Mouse (Mus musculus) thymus, postnatal 0 days (tissue): ENCODE results near the gene Icam5. TPM values are rescaled to one million over a fixed set of nuclear protein-coding genes. Genes with fewer than 3 reads are reported as not detected.

ENCODE experiments used
- DNase-seq: peaks from one replicate; pipeline ENCODE4 v3.0.0-alpha.2; 2015; ENCODE audit warnings: low spot score
- polyA plus RNA-seq: library from polyadenylated mRNA; unstranded; fragments of >200 nt; fragmentation: Nextera tagmentation; extraction: Ambion mirVana; gene quantifications from 2 replicates; pipeline ENCODE4 v1.2.1, GENCODE M21; 2015

The Icam5 gene
- polyA plus RNA-seq, 1 experiment from 2014 or later, result 0.33 TPM

DNA sequence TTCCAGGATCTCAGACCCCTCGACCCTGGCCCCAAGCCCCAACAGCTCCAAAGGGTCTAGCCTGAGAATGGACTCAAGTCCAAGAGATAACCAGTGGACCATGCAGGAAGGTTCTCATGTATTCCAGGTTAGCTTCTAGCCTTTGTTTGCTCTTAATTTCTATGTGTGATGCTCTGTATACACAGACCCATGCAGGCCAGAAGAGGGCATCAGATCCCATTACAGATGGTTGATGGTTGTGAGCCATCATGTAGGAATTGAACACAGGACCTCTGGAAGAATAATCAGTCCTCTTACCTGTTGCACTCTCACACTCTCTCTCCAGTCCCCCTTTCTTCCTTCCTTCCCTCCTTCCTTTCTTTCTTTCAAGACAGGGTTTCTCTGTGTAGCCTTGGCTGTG, 19.5 kb upstream of the Icam5 start:
- DNase-seq, result no peak

DNA sequence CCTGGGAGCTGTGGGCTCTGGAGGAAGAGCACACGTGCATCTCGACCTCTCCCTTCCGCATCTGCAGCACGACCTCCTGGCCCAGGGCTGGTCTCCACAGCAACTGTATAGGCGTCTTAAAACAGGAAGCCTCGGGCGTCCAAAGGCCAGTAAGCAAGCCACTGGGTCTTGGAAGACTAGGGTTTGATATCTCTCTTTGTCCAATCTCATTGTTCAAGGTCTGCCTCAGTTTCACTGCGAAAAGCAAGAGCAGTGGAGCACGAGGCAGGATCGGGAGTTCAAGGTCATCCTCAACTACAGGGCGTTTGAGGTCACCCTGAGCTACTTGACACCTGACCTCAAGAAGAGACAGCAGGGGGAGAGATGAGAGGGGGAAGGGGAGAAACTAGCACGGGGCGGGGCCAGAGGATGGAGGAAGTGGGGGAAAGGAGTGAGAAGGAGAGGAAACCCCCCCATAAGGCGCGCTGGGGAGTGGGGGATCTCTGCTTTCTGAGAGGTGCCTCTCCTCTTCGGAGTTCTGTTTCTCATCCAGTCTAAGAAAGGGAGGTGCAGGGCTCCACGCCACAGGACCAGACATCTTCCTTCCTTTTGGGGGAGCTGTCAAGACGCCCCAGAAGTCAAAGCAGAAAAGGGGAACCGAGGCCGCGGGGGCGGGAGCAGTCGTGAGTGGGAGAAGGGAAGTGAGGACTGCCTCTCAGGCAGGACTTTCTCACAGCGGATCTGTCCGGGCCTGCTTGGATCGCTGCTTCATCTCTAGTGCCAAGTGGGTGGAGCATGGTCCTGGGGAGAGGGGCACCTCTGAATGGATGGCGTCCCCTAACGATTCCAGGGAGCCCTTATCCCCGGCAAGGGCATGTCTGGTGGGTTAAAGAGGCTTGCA, 16.9 kb upstream of the Icam5 start:
- DNase-seq, result peak; percentile 59

DNA sequence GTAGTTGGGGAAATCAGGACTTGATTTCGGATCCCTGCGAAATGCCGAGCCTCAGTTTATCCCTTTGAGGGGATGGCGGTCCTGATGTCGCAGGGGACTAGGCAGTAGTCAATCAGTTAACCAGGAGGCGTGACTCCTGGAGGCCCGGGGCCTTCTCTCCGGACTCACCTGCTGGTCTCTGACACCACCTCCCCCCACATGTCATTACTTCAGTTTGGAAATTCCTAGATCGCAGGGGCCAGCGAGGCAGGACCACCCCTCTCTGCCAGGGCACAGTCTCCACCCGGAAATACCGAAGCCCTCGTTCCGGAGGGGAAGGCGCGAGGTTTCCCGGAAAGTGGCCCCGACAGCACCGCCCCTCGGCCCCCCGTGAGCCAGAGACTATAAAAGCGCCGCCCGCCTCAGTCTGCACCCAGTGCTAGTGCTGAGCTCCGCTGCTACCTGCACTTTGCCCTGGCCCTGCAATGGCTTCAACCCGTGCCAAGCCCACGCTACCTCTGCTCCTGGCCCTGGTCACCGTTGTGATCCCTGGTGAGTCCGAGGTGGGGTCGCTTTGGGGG, 16.2 kb upstream of the Icam5 start, which contains the start of gene Icam1:
Gene Icam1, plus strand, starts transcription at position 415 of the 560 bp plus-strand sequence.
- peak; percentile 85 for DNase-seq

DNA sequence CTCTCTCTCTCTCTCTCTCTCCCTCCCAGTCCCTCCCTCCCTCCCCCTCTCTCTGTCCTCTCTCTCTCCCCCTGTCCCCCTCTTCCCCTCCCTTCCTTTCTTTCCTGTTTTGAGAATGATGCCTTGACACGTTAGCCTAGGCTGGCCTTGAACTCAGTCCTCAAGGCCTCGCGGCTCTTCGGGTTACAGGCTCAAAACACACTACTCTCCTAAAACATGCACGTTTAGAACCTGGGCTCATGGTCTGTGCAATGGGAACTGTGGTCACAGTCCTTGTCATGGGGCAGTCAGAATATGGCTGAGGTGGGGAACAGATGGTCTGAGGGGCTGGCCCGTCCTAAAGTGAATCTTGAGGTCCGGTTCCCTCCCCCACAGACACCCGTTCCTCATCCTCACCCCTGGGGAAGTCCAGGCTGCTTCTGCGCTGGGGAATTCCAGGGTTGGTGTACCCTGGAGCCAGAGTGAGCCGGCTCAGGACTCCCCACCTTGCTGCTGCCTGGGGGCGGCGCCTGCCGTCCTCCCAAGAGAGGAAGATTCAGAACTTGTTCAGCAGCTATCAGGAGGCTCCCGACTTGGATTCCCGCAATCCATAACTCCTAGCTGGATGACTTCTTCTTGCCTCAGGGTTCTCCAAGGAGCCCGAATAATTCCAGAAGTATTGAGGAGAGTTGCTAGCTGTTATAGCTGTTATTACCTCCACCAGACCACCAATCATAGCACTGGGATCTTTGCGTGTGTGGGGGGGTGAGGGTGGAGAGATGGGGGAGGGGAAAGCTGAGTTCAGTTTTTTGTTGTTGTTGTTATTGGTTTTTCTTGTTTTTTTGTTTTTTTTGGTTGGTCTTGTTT, 15.3 kb upstream of the Icam5 start:
- no peak for DNase-seq

DNA sequence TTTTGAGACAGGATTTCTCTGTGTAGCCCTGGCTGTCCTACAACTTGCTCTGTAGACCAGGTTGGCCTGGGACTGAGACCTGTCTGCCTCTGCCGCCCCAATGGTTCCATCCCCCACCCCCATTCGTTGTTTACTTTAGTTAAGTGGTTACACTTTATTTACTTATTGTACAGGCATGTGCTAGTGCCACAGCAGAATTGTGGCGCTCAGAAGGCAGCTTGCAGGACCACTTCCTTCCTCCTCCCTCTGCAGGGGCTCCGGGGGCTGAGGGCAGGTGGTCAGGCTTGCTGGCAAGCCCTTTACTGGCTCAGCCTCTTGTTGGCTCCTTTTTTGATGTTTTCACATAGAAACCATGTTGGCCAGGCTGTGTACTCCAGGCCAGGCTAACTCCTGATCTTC, 14.7 kb upstream of the Icam5 start:
- no peak for DNase-seq

DNA sequence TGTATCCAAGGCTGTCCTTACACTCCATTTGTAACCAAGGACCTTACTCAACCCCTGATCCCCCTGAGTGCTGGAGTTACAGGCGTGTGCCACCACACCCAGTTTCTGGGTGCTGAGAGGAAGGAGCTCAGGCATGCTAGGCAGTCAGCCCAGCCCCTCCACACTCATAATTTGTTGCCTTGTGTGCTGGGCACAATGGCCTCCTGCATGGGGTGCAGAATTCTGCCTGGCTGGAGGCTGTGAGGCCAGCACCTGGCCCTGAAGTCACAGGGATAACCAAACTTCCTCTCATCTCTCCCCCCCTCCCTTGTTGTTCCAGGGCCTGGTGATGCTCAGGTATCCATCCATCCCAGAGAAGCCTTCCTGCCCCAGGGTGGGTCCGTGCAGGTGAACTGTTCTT, 13.3 kb upstream of the Icam5 start:
- no peak for DNase-seq

DNA sequence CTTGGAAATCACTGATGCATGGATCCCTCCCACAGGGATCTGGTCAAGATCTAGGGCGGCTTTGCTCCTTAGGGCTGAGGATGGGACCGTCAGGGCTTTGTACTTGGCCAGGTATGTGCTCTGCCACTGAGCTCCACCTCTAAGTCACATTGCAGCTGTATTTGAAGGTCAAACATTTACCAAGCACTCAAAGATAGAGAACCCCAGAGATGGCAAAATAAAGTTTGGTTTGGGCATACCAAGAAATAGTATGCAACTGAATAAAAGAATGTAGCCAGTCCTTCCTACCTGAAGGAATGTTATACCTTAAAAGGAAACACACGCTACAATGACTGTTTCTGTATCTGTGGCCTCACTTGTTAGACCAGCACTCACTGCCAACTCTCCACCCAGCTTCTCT, 10.5 kb upstream of the Icam5 start:
- no peak for DNase-seq

DNA sequence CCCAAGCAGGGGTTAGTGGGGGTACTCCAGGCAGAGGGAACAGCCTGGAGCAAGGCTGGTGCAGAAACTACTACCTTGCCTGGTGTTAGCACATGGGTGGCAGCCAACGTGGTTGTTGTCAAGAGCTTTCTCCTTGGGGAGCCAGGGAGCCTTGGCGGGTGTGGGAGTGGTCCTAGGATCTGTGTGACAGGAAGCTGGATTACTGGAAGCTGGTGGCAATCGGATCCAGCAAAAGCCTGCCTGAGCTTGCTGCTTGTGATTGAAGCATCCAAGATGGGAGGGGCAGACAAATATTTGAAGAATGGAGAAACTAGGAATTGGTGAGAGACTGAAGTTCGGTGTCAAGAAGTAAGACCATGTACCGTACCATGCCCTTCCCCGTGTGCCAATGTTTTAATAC, 9.6 kb upstream of the Icam5 start:
- no peak for DNase-seq

DNA sequence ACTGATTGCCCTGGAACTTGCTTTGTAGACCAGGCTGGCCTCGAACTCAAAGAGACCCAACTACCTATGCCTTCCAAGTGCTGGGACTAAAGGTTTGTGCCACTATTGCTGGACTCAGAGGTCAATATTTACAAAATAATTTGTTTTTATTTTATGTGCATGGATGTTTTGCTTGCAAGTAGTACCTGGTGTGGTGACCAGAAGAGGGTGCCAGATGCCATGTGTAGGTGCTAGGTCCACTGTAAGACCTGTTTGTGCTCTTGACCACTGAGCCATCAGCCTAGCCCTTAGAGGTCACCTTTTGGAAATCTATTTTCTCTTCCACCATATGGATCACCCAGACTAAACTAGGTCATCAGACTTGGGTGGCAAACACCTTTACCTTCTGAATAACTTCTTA, 9.1 kb upstream of the Icam5 start:
- no peak for DNase-seq

DNA sequence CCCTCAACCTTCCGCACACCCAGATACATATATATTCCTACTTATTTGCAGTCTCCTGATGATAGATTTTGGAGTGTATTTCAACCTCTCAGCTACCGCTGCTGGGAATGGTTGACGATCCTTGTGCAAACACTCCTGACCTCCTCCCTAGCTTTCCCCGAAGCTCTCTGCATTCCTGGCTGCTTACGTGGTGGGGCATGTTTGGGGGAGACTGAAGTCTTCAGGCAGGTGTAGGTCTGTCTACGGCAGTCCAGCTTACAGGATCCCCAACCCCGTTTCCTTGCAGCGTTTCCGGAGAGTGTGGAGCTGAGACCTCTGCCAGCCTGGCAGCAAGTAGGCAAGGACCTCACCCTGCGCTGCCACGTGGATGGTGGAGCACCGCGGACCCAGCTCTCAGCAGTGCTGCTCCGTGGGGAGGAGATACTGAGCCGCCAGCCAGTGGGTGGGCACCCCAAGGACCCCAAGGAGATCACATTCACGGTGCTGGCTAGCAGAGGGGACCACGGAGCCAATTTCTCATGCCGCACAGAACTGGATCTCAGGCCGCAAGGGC, 6.5 kb upstream of the Icam5 start:
- DNase-seq, result no peak

DNA sequence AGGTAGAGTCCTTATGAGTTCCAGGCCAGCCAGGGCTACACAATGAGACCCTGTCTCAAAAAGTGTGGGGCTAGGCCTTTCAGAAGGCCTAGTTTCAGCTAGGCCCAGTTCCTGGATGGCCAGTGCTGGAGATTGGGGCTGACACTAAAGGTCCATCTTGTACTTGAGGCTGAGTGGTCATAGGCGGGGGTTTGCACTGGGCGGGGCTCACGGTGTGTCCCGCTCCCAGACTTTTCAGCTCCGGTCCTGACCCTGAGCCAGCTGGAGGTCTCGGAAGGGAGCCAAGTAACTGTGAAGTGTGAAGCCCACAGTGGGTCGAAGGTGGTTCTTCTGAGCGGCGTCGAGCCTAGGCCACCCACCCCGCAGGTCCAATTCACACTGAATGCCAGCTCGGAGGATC, 5.0 kb upstream of the Icam5 start:
- DNase-seq, result no peak

DNA sequence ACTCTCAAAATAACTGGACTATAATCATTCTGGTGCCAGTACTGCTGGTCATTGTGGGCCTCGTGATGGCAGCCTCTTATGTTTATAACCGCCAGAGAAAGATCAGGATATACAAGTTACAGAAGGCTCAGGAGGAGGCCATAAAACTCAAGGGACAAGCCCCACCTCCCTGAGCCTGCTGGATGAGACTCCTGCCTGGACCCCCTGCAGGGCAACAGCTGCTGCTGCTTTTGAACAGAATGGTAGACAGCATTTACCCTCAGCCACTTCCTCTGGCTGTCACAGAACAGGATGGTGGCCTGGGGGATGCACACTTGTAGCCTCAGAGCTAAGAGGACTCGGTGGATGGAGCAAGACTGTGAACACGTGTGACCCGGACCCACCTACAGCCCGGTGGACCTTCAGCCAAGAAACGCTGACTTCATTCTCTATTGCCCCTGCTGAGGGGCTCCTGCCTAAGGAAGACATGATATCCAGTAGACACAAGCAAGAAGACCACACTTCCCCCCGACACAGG, 4.0 kb upstream of the Icam5 start:
- no peak for DNase-seq

DNA sequence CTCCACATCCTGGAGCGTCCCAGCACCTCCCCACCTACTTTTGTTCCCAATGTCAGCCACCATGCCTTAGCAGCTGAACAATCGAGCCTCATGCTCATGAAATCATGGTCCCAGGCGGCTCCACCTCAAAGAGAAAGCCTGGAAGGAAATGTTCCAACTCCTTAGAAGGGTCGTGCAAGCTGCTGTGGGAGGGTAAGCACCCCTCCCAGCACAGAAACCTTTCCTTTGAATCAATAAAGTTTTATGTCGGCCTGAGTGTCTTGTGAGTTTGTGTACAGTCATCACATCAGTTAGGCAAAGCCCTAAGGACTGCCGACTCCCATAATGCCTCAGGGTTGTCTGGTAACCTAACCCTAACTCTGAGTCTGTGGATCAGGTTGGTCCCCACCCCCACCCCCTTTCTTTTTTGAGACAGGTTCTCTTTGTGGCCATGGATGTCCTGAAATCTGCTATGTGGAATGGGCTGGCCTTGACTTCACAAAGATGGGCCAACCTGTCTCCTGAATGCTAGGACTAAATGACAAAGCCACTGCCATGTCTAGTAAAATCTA, 3.2 kb upstream of the Icam5 start:
- no peak for DNase-seq

DNA sequence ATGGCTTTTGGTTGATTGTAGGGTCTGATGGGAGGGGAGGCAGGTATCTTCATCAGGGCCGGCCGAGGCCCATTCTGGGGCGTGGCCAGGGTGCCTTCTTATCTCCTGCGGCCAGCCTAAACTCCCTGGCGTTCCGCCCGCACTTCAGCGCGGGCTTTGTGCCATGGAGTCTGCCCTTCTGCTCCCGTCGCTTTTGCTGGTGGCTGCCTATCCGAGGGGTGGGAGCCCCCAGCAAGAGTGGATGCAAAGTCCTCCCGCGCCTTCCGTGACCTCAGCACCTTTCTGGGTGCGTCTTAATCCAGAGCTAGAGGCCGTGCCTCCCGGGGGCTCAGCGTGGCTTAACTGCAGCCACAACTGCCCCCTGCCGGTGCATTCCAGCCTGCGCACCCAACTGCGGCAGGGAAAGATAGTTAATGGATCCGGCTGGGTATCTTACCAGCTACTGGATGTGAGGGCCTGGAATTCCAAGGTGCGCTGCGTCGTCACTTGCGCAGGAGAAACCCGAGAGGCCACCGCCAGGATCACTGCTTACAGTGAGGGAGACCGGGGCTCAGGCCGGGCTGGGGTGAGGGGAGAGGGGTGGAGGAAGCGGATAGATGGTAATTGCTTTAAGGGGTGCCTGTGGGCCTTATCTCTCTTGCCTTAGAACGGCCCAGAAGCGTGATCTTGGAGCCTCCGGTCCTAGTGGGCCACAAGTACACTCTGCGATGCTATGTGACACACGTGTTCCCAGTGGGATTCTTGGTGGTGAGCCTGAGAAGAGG, 2.4 kb upstream of the Icam5 start, which contains the start of gene Icam4:
Gene Icam4, plus strand, starts transcription at position 83 of the 764 bp plus-strand sequence.
- DNase-seq, result peak; percentile 73

DNA sequence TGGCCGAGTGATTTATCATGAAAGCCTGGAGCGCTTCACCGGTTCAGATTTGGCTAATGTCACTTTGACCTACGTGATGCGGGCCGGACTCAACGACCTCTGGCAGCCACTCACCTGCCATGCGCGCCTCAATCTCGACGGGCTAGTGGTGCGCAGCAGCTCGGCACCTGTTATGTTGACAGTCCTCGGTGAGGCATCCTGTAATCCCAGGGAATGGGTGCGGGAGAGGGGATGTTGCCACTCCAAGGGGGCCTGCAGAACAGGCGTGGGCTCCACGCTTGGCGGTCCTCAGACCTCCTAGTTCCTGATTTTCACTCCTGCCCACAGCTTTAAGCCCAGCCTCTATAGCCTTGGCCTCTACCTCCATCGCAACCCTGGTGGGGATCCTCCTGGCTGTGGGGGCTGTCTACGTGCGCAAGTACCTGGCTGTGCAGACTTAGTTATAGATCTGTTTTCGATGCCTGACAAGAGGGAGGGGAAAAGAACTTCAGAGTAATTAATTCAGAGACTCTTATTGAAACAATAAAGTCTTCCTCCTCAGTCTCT, 1.7 kb upstream of the Icam5 start:
- DNase-seq, result peak; percentile 18

DNA sequence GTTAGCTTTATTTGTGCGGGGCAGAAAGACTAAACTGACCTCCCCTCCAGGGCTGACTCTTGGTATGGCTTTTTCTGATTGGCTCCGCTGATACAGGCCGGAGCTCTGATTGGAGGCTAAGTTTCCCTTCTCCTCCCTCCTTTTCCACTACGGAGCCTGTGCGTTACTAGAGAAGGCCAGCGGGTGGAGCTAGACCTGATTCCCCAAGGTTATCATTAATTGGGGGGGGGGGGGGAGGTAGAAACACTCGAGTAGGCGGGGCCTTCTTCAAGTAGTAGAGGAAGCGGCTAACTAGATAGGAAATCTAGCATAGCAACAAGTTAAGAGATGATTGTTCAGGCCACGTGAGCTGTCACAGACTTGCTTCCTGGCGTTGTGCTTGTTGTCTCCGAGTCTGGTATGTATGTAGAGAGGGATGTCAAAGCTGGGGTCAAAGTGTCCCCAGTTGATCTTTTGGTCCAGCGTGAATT, 1.1 kb upstream of the Icam5 start:
- DNase-seq, result peak; percentile 92

DNA sequence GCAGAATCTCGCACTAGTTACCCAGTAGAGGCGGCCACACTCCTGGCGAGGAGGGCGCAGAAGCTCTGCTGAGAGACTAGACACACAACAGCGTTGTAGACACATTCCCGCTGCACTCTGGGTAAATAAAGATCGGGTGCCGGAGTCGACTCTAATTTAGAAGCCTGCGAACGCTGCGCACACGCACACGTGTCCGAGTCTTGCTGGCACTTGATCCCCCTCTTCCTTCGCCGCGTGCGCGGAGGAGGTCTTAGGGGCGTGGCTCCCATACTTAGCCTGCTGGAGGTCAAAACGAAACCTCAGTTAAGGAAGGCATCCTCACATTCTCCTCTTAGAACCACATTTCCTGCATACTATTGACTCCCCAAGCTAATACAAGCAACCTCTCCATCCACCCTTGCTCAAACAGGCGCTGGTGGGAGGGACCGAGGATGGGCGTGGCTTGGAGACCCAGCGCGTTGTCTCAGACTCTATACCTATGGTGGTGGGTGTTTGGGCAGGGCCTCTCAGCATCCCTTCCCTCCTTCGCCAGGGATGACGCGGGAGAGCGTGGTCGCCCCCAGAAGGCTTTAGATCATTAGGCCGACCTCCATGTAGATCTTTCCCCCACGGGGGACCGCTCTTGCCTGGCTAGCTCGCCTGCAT, 500 bp upstream of the Icam5 start:
- DNase-seq, result peak; percentile 50

DNA sequence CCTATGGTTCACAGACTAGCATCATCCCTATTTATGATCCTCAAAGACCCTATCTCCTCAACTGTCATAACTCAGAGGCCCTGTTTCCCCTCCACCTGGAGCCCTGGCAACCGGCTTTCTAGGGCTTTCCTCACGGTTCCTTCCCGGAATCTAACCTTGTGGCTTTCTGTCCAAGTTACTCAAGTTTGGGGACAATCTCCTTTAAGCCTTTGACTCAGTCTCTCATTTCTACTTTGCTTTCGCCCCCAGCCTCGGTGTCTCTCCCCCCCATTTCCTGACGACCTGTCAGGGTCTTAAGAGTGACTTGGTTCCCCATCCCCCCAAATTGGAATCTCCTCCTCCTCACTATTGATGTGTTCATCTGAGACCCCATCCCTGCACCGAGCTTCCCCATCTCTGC, 618 bp downstream of the Icam5 start:
- no peak for DNase-seq

DNA sequence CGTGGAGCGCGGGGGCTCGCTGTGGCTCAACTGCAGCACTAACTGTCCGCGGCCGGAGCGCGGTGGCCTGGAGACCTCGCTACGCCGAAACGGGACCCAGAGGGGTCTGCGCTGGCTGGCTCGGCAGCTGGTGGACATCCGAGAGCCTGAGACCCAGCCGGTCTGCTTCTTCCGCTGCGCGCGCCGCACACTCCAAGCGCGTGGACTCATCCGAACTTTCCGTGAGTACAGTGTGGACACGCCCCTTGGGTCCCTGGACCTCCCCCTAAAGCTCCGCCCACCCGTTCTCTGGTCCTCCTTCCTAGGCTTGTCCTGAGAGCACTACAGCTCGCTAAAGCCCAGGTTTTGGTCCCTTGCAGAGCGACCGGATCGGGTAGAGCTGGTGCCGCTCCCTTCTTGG, 1.3 kb downstream of the Icam5 start:
- DNase-seq, result peak; percentile 66
